Mouse (Mus musculus) myocyte (in vitro differentiated cells): ENCODE measurements around the gene Zmynd12. TPM values are rescaled to one million over a fixed set of nuclear protein-coding genes. Genes with fewer than 3 reads are reported as not detected.

ENCODE experiments used
- H3K27me3 ChIP-seq: one replicate; pipeline ENCODE4 v1.6.1; 2011; ENCODE audit not compliant: control insufficient read depth, insufficient read depth, insufficient read length
- H3K36me3 ChIP-seq: one replicate; pipeline ENCODE4 v1.6.1; 2011; ENCODE audit not compliant: control insufficient read depth, insufficient read depth
- H3K4me2 ChIP-seq: one replicate; pipeline ENCODE4 v1.6.1; 2011; ENCODE audit warnings: low read depth, control low read depth
- H3K4me3 ChIP-seq: one replicate; pipeline ENCODE4 v1.5.1; 2011; ENCODE audit warnings: mild to moderate bottlenecking, control low read depth, moderate library complexity
- H3K79me2 ChIP-seq: one replicate; pipeline ENCODE4 v1.6.1; 2011; ENCODE audit not compliant: control insufficient read depth, insufficient read depth
- H3ac ChIP-seq: one replicate; pipeline ENCODE4 v1.6.1; 2011; ENCODE audit not compliant: control insufficient read depth, insufficient read length
- CEBPB ChIP-seq: IDR thresholded peaks from 2 replicates; pipeline ENCODE4 v1.6.1; 2011; ENCODE audit warnings: mild to moderate bottlenecking, moderate library complexity; ENCODE audit not compliant: poor library complexity, insufficient read depth, severe bottlenecking
- E2F4 ChIP-seq: IDR thresholded peaks from one replicate; pipeline ENCODE4 v1.6.1; 2011; ENCODE audit warnings: mild to moderate bottlenecking, control low read depth, moderate library complexity; ENCODE audit not compliant: insufficient read depth
- MAX ChIP-seq: IDR thresholded peaks from one replicate; pipeline ENCODE4 v1.6.1; 2011; ENCODE audit warnings: low read depth, mild to moderate bottlenecking, control low read depth
- MYOD1 ChIP-seq, 3 experiments: IDR thresholded peaks; one replicate each; pipeline ENCODE4 v1.6.1; 2011; ENCODE audit warnings: control low read depth in 2 of 3, low read depth in 2 of 3, mild to moderate bottlenecking in 2 of 3, moderate library complexity in 1 of 3; ENCODE audit not compliant: insufficient read length in 2 of 3, control insufficient read depth in 1 of 3
- MYOG ChIP-seq, 3 experiments: IDR thresholded peaks; one replicate each; pipeline ENCODE4 v1.6.1; 2011; ENCODE audit warnings: control low read depth in 2 of 3, low read depth in 2 of 3, mild to moderate bottlenecking in 2 of 3; ENCODE audit not compliant: insufficient read length in 2 of 3, control insufficient read depth in 1 of 3, insufficient read depth in 1 of 3
- POLR2A ChIP-seq: IDR thresholded peaks from one replicate; pipeline ENCODE4 v1.6.1; 2011; ENCODE audit warnings: low read depth, mild to moderate bottlenecking, control low read depth, moderate library complexity; ENCODE audit not compliant: insufficient read length
- POLR2AphosphoS2 ChIP-seq: IDR thresholded peaks from one replicate; pipeline ENCODE4 v1.6.1; 2011; ENCODE audit warnings: low read depth, control low read depth; ENCODE audit not compliant: insufficient read length
- REST ChIP-seq: IDR thresholded peaks from one replicate; pipeline ENCODE4 v1.6.1; 2011; ENCODE audit warnings: mild to moderate bottlenecking, control low read depth, moderate library complexity; ENCODE audit not compliant: insufficient read depth, insufficient read length
- SRF ChIP-seq: IDR thresholded peaks from one replicate; pipeline ENCODE4 v1.6.1; 2011; ENCODE audit warnings: low read depth; ENCODE audit not compliant: control insufficient read depth, insufficient read length
- TCF12 ChIP-seq: IDR thresholded peaks from one replicate; pipeline ENCODE4 v1.6.1; 2011; ENCODE audit warnings: mild to moderate bottlenecking, control low read depth; ENCODE audit not compliant: poor library complexity, insufficient read depth, severe bottlenecking
- TCF3 ChIP-seq: IDR thresholded peaks from one replicate; pipeline ENCODE4 v1.6.1; 2011; ENCODE audit warnings: low read depth, control low read depth; ENCODE audit not compliant: insufficient read length
- USF1 ChIP-seq: IDR thresholded peaks from one replicate; pipeline ENCODE4 v1.6.1; 2011; ENCODE audit warnings: low read depth, mild to moderate bottlenecking, control low read depth, moderate library complexity
- polyA plus RNA-seq: library from polyadenylated mRNA; unstranded; fragments of >200 nt; fragmentation: generic; extraction: Trizol; gene quantifications from one replicate; pipeline ENCODE4 v1.2.1, GENCODE M21; 2012; ENCODE audit warnings: missing spikeins

The Zmynd12 gene
- polyA plus RNA-seq, 1 experiment: 0.05 TPM

GRCm38 (mm10) chr4:119463756-119464419 lies 41.3 kb downstream of the Zmynd12 start:
- no peak overlapping the region for H3ac ChIP-seq
- H3K4me3 ChIP-seq: no peak overlapping the region
- TF ChIP-seq POLR2AphosphoS2 (no peak), MYOG (IDR thresholded peaks at IDR 0.05; ENCODE audit: control insufficient read depth in 1 of 3, insufficient read depth in 1 of 3, insufficient read length in 2 of 3, low read depth in 2 of 3) (no peak), SRF (no peak), E2F4 (no peak), REST (no peak), MAX (no peak), MYOD1 (IDR thresholded peaks at IDR 0.05; ENCODE audit: control insufficient read depth in 1 of 3, insufficient read length in 2 of 3, low read depth in 2 of 3) (no peak), CEBPB (no peak), POLR2A (no peak), TCF3 (no peak), TCF12 (no peak), USF1 (no peak)
- peak overlapping the region; percentile 34 for H3K4me2 ChIP-seq
- H3K27me3 ChIP-seq: peaks cover 39% of the 10 kb centered on the region
- H3K36me3 ChIP-seq: no peaks in the 10 kb centered on the region
- H3K79me2 ChIP-seq: no peaks in the 10 kb centered on the region

- TF ChIP-seq TCF12: no peak
- no peak for TF ChIP-seq MYOD1 (IDR thresholded peaks at IDR 0.05; ENCODE audit: control insufficient read depth in 1 of 3, insufficient read length in 2 of 3, low read depth in 2 of 3)
- TF ChIP-seq POLR2A: no peak
- no peak for TF ChIP-seq CEBPB
- TF ChIP-seq TCF3: no peak
- TF ChIP-seq MYOG (IDR thresholded peaks at IDR 0.05; ENCODE audit: control insufficient read depth in 1 of 3, insufficient read depth in 1 of 3, insufficient read length in 2 of 3, low read depth in 2 of 3): no peak
- no peak for TF ChIP-seq REST
- TF ChIP-seq POLR2AphosphoS2: no peak
- no peak for TF ChIP-seq MAX
- TF ChIP-seq SRF: no peak
- no peak for TF ChIP-seq E2F4
- no peak for TF ChIP-seq USF1
- H3K4me3 ChIP-seq: no peak overlapping the region
Observed at GRCm38 (mm10) chr4:119465841-119466240, 43.2 kb downstream of the Zmynd12 start.

DNA sequence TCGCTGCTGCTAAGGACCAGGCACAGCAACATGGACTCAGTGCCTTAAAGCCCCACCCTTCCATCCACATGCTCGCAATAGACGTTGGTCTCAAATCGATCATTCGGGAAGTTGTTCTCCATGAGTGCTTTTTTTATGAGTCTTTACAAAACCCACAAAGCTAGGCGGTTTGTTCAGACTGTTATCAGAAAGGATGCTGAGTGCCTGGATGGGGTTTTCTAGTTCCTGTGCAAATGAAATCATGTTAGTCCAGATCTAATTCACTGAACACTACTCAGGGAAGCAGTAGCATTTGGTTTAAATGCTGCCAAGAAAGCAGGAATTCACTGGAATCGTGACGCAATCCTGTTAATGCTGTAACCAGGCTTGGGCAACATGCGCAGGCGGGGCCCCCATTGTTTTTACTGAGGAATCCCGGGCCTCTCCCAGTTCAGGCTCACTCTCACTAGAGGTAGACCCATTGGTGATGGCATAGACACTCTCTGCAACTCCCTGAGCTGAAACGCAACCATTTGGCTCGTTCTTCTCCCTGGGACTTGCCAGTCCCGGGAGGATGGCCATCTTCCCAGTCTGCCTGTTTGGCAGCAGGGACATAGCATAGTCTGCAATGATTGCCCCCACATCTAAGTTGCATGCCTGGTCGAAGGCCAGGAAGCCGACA lies 45.2 kb downstream of the Zmynd12 start:
- Histone ChIP-seq H3K27me3 (peaks cover 33% of the 10 kb centered on the region), H3K36me3 (no peaks in the 10 kb centered on the region), H3K79me2 (no peaks in the 10 kb centered on the region), H3K4me2 (peak overlapping the region; percentile 40), H3ac (no peak overlapping the region), H3K4me3 (no peak overlapping the region)
- TF ChIP-seq CEBPB (peak; percentile 50; the same call in 1 of the 2 replicates), MYOD1 (IDR thresholded peaks at IDR 0.05; ENCODE audit: control insufficient read depth in 1 of 3, insufficient read length in 2 of 3, low read depth in 2 of 3) (no peak)

More at GRCm38 (mm10) chr4:119465841-119466240, 43.2 kb downstream of the Zmynd12 start:
- peaks cover 33% of the 10 kb centered on the region for H3K27me3 ChIP-seq
- no peak overlapping the region for H3ac ChIP-seq
- H3K4me2 ChIP-seq: no peak overlapping the region
- H3K79me2 ChIP-seq: no peaks in the 10 kb centered on the region
- no peaks in the 10 kb centered on the region for H3K36me3 ChIP-seq

DNA sequence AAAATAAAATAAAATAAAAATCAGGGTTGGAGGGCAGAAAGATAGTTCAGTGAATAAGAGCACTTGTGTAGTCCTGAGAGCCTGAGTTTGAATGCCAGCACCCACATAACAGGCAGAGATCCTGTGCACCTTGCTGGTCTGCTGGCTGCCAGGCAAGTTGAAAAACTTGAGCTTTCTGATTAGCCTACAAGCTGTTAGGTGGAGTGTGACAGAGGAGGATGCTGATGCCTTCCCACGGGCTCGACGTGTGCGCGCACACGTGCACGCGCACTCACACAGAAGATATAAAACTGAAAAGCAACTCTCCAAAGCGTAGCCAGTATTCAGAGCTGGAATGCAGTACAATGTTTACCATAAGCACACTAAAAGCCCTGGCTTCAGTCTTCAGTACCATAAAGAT lies 49.9 kb downstream of the Zmynd12 start:
- Histone ChIP-seq H3K4me3 (no peak overlapping the region), H3K27me3 (peaks cover 28% of the 10 kb centered on the region), H3K36me3 (no peaks in the 10 kb centered on the region), H3K4me2 (no peak overlapping the region), H3K79me2 (no peaks in the 10 kb centered on the region), H3ac (no peak overlapping the region)
- TF ChIP-seq POLR2AphosphoS2 (no peak), POLR2A (no peak), MYOG (IDR thresholded peaks at IDR 0.05; ENCODE audit: control insufficient read depth in 1 of 3, insufficient read depth in 1 of 3, insufficient read length in 2 of 3, low read depth in 2 of 3) (no peak), CEBPB (no peak), TCF3 (no peak), REST (no peak), MYOD1 (IDR thresholded peaks at IDR 0.05; ENCODE audit: control insufficient read depth in 1 of 3, insufficient read length in 2 of 3, low read depth in 2 of 3) (no peak), E2F4 (no peak), MAX (no peak), TCF12 (no peak), SRF (no peak), USF1 (no peak)
